Mouse (Mus musculus) megakaryocyte, embryonic 14.5 days (primary cell): Measurements from ENCODE around the gene She.

ENCODE experiments used
- FLI1 ChIP-seq: IDR thresholded peaks from 2 replicates; pipeline ENCODE4 v1.6.1; 2012; ENCODE audit warnings: low read length, inconsistent platforms, mixed read lengths
- GATA1 ChIP-seq: IDR thresholded peaks from 3 replicates; pipeline ENCODE4 v1.6.1; 2012; ENCODE audit warnings: mixed read lengths, low read length, inconsistent platforms, borderline replicate concordance

DNA sequence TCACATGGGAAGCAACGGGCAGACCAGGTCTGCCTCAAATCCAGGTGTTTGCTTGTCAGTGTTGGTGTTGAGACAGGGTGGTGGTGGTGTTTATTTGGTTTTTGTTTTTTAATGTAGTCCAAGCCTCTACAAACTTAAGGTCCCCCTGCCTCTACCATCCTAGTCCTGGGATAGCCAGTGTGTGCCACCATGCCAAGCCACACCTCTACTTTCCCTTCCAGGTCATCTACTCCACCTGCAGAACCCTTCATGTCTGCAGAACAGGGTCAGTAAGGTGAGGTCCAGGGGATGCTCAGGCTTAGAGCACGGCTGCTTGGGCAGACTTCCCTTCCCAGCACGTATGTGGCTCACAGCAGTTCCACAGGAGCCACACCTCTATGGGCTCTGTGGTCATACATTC lies 29.2 kb downstream of the She start:
- TF ChIP-seq FLI1 (no peak), GATA1 (no peak)
